Mouse (Mus musculus): ENCODE data around the gene Zfp148.

The Zfp148 gene

DNA sequence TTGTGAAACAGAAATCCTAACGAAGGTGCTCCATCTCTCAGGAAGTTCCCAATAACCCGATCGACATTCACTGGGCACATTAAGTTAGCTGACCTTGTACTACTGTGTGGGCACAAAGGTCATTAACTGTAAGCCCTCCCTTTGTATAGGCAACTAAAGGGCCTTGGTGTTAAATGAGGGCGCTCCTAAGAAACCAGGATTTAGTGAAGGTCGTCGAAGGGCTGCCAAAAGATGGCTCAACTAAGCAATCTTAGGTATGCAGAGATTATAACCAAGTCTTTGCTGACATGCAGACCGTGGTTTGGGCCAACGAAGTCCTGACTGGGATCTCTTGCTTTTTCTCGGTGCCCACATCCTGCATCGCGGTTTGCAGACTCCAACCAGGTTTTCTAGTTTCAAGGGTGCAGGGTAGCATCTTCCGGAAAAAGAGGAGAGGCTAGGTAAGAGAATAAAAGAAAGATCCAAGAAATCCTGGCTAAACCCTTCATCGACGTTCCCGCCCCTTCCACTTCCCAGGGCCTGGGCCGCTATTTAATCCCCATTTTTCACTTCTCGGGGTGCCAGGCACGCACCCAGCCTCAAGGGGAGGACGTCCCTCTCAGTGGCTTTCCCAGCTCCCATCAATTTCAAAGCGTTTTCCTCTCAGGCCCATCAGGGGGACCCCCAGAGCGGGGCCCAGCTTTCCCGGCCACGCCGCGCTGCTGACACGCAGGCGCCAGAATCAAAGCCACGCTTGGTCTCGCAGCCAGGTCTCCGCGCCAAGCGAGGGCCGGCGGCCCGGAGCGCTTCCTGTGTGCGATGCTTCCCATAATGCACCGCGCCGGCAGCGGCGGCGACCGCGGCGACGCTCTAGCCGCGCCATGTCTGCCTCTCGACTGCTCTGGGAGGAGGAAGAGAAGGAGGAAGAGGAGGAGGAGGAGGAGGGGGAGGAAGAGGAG lies at the start of gene Zfp148:
Gene Zfp148, plus strand, starts transcription at position 893 of the 938 bp plus-strand sequence.
- DNase-seq = peak; percentile 93

DNA sequence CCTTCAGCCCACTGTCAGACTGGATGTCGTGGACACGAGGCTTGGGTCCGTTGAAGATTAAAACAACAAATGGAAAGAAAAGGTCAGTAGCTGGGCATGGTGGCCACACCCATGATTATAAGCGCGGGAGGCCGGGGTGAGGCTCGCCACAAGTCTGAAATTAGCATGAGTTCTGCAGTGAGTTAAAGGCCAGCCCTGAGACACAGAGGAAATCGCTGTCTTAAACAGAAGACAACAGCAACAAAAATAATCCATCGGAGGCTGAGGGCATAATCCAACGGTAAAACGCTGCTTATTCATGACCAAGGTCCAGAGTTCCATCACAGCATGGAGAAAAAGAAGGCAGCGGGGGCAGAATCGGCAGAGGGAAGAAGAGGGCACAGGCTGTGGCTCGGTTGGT lies 47.6 kb upstream of the Zfp148 start:
- DNase-seq = no peak

DNA sequence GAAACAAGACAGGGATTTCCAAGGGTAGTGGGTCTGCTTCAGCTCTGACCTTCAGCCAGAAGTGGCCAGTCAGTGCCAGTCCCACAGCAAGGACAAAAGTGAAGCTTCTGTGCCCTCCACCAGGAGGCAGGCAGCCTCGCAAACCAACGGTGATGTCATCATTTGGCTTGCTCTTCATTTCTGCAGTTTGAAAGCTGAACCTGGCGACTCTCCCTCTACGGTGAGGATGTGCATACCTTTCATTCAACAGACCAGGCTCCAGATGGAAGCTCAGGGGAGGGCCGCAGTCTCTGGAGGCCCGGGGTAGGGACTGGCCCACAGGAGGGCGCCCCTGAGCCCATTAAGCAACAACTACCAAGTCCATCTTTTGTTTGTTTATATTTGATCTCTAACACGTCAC lies 43.5 kb upstream of the Zfp148 start:
- DNase-seq = peak; percentile 79

DNA sequence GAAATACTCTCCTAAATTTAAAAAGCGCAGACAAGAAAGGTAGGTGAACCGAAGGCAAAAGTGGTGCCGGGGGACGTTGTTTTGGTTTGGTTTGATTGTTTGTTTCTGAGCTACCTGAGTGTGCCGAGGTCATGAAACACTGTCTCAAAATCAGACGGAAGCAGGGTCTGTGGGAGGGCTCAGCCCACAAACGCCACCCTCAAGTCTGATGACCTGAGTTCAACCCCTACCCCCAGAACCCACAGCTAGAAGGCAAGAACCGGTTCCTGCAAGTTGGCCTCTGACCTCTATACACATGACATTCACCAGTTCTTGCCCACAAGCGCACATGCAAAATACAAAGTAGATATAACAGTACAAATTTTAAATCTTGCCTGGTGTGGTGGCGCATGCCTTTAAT lies 43.0 kb upstream of the Zfp148 start:
- DNase-seq = no peak

GRCm38 (mm10) chr16:33338492-33338891 lies 42.1 kb upstream of the Zfp148 start:
- DNase-seq = no peak

DNA sequence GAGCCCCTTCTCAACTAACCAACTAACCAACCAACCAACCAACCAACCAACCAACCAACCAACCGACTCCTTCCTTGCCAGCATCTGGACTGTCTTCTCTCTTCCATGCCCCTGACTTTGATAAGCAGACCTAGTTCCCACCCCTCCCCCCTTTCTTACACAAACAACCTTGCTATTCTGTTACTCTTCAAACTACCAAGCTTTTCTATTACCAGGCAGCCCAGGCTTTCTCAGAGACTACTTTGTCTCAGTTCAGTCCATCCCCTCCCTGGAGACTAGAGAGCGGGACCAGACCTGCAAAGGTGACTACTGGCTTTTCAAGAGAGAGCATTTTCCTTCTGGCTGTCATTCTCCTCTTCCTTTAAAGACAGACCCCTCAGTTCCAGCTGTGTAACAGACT lies 41.2 kb upstream of the Zfp148 start:
- DNase-seq = no peak

DNA sequence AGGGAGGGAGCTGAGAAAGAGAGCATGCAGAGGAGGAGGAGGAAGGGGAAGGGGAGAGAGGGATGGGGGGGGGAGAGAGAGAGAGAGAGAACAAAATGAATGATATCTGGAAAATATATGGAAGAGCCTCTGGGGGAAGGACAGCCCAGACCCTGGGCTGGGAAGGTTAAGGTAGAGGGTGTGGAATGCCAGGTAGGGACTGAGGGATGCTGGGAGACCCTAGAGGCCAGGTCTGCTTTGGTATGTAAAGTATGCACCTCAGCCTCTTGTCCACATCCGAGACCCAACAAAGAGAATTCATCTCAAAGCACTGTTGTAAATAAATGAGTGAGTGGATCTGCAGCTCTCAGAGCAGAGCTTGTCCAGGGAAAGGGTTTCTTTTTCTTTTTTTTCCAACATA lies 38.3 kb upstream of the Zfp148 start:
- no peak for DNase-seq

DNA sequence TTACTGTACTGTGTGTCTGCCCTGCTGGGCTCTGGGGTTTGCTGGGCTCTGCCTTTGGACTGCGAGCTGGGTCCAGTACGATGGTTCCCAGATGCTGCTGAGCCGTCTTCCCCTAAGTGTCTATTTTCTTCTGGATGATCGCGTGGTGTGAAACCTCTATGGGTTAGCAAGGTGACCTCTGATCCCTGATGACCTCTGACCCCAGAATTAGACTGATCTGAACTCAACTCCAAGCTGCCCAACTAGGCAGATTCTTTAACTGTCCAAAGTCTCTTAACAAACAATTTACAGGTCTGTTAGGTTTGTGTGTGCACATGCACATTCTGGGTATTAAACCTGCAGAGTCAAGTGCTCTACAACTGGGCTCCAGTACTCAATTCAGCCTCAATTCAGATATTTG lies 37.5 kb upstream of the Zfp148 start:
- DNase-seq = no peak

- DNase-seq = no peak
These were observed 37.0 kb upstream of the Zfp148 start for GRCm38 (mm10) chr16:33343601-33344000.

- no peak for DNase-seq
These were observed 36.3 kb upstream of the Zfp148 start for GRCm38 (mm10) chr16:33344379-33344778.

DNA sequence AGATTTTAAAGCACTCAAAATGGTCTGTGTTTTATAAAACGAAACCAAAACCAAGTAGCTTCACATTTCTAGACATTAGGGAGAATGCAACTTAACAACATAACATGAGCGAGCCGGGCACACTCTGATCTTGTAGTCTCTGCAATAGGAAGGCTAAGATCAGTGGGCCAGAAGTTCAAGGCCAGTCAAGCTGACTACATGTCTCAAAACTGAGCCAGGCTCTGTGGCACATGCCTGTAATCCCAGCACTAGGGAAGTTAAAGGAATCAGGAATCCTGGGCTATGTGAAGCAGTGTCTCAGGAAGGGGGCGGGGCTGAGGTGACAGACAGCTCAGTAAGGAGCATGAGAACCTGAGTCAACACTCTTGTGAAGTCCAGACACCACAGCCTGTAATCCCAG lies 35.8 kb upstream of the Zfp148 start:
- no peak for DNase-seq

DNA sequence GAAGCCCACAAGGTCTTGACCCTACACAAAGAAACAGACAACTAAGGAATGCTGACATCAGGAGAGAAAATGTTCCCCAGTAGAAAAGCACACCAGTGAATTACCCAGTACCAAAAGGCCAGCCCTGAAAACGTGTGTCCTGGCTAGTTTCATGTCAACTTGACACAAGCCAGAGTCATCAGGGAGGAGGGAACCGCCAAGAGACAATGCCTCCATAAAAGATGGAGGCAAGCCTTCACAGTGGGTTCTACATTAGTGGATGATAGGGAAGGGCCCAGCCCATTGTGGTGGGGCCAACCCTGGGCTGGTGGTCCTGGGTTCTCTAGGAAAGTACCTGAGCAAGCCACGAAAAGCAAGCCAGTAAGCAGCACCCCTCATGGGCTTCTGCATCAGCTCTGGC lies 34.3 kb upstream of the Zfp148 start:
- DNase-seq = no peak

- no peak for DNase-seq
These were observed 33.5 kb upstream of the Zfp148 start for GRCm38 (mm10) chr16:33347134-33347533.

DNA sequence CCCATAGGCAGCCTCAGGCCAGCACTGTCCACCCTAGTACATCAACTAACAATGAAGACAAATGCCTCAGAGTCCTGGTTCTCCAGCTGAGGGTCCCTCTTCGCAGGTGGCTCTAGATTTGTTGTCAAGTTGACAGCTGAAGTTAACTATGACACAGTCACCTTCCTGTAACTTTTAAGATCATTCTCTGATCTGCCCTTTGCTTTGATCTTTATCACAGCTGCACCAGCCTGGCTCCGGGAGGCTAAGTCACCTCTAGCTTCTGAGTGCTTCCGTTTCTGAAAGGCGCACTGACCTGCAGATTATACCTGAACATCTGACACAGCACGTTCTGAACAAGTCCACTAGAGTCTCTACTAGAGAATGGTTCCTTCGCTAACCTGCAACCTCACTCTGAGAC lies 22.8 kb upstream of the Zfp148 start:
- no peak for DNase-seq

- no peak for DNase-seq
These were observed 14.9 kb upstream of the Zfp148 start for GRCm38 (mm10) chr16:33365772-33366171.

DNA sequence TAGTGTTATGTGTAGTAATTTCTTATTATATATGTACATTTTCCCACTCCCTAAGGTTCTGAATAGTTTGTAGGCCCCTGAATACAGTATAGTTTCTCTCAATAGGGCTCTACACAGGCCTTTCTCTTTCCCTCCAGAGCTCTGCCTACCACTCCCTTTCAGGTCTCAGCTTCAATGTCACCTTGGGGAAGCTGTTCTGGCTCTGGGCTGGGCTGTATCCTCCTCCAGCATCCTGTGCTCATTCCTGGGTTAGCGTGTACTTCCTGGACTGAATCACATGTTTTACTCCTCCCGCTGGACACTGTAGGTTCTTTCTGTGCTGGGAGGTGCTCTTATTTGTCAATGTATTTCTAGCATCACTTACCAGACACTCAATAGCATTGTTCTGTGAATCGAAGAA lies 12.0 kb upstream of the Zfp148 start:
- DNase-seq = no peak

DNA sequence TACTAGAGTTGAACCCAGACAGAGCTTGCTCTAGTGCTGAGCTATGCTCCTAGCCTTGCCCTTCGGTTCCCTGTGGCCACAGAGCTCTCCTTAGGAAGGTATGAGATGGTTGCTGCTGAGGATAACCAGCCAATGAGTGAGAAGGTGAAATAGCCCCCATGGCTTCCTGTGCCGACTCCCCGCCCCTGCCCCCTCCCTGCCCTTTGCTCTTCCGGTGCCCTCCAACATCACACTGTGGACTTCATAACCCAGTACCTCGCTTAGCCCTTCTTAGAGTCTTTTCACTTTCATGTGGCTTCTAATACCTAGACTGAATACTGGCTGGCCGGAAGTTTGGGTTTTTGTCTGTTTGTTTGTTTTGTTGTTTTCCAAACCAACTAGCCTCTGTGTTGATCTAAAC lies 9.8 kb upstream of the Zfp148 start:
- DNase-seq = no peak

GRCm38 (mm10) chr16:33372611-33373010 lies 8.0 kb upstream of the Zfp148 start:
- DNase-seq = no peak

DNA sequence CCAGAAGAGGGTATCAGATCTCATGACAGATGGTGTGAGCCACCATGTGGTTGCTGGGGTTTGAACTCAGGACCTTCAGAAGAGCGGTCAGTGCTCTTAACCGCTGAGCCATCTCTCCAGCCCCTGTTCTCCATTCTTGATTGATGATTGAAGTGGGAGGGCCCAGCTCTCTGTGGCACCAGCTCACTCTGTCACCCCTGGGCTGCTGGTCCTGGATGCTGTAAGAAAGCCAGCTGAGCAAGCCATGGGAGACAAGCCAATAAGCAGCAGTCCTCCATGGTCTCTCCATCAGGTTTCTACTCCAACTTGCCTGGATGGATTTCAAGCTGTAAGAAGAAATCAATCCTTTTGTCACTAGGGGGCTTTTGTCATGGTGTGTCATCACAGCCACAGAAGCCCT lies 7.3 kb upstream of the Zfp148 start:
- DNase-seq = no peak

DNA sequence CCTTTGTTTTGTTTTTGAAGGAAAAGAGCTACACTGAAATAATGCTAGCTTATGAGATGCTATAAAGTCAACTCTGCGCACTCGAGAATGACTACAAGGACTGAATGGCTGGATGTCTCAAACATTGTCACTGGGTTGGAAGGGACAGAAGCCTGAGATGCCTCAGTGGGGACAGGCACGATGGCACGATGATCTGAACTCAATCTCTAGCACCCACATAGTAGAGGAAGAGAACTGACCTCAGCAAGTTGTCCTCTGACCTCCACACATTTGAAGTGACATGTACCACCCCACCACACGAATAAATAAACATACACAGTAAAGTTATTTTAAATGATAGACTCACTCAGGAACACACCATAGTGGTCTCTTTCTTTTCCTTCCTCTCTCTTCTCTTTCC lies 4.4 kb upstream of the Zfp148 start:
- DNase-seq = no peak

DNA sequence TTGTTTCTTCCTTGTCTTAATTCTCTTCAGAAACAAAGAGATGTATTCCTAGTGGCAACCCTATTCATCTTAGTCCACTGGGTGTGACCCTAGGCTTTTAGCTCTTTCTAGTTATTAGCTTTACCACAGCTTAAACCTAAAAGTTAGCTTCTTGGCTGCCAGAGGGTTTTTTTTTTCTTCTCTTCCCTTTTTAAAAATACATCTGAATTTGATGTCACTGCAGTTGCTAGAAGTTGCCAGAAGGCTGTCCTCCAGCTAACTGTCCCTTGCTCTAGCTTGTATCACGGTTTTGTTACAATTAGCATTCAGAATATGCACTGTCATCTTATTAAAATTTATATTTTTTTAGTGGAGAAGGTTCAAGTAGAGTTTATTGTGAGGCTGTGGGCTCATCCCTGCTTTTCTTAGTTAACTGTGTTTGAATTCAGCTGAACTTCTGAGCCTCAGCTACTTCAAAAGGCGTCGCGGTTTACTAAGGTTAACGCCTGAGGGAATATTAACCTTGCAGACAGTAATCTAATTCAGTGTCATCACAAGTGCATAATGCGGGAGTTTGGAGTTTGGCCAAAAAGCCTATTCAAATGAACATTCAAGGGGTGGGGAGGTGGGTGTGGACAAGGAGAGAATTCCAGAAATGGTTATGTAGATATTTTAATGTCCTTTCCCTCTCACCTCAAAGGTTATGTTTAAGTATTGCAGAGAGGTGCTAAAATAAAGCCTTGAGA lies 1.3 kb upstream of the Zfp148 start:
- no peak for DNase-seq

GRCm38 (mm10) chr16:33380882-33381613 lies 412 bp downstream of the Zfp148 start:
- peak; percentile 34 for DNase-seq

- DNase-seq = no peak
These were observed 1.1 kb downstream of the Zfp148 start for GRCm38 (mm10) chr16:33381614-33382245.
